In the genomic region with DNA sequence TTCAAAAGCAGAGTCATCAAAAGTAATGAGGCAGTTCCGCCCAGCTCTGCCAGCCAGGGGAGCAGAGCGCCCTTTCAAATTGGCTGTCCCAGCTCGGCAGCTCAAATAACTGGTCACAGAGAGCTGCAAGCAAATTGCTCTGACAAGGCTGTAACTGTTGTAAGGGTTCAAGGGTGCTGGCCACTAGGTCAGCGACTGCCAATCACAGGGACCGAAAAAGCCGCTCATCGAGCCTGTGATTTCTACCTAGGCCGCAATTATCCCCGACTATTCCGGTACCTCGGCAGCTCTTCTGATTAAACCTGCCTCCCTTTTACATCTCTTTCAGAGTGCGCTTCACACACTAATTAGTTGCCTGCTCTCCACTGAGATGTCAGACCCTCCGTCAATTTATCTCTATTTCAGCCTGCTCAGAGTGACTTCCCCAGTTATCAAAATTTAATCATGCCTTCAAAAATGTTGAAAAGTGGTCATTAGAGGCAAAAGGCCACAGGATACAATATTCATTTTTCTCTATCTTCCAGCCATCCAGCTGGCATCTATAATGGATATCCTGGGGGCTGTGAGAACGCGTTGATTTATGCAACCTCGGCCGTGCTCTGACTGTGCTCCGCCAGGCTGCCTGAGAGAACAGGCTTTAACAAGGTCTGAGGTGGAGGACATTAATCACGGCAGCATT, we compare ENCODE assay signal across 10 mouse cellular contexts.
DNase-seq lines count a peak whose midpoint lies in the region; ATAC-seq and TF ChIP-seq lines count a peak whose summit lies in the region.
"Had no signal": no experiment of that assay in that cellular context is flagged by ENCODE, and none has a peak within 500 bp of the region (broad histone marks: within the 10 kb centered on the region; RNA-seq: fewer than 3 reads in every experiment).

No protein-coding gene starts in this region.

- no peak overlapping the region for H3K27ac ChIP-seq in heart, embryonic 13.5 days (replicated peaks)
- H3K27ac ChIP-seq in forebrain, postnatal 0 days (ENCODE audit: low read depth, low read length): no peak overlapping the region
- peak overlapping the region; percentile 68 for H3K27ac ChIP-seq in midbrain, embryonic 16.5 days (ENCODE audit: low read length)
- no peak overlapping the region for H3K27ac ChIP-seq in heart, adult 2 months
- H3K27ac ChIP-seq: intestine, embryonic 15.5 days; lung, embryonic 15.5 days had no signal

- no peak for ATAC-seq in heart, embryonic 13.5 days (ENCODE audit: extremely low read depth, insufficient number of reproducible peaks, low FRiP score, low TSS enrichment)
- peak; percentile 78 for ATAC-seq in forebrain, postnatal 0 days
- peak; percentile 90 for ATAC-seq in midbrain, embryonic 16.5 days
- ATAC-seq: intestine, embryonic 15.5 days had no signal

- no peaks in the 10 kb centered on the region for H3K36me3 ChIP-seq in heart, embryonic 13.5 days
- no peaks in the 10 kb centered on the region for H3K36me3 ChIP-seq in forebrain, postnatal 0 days (ENCODE audit: insufficient read depth)
- no peaks in the 10 kb centered on the region for H3K36me3 ChIP-seq in midbrain, embryonic 16.5 days (ENCODE audit: control insufficient read depth, insufficient read depth, low read length)
- H3K36me3 ChIP-seq in heart, adult 2 months (ENCODE audit: control insufficient read depth, insufficient read depth, low read length): no peaks in the 10 kb centered on the region
- H3K36me3 ChIP-seq: intestine, embryonic 15.5 days; lung, embryonic 15.5 days had no signal

- TF ChIP-seq POLR2A in heart, adult 2 months (IDR thresholded peaks at IDR 0.05; ENCODE audit: insufficient read depth, low read depth, low read length): no peak

- no peak overlapping the region for H3K9ac ChIP-seq in heart, embryonic 13.5 days
- H3K9ac ChIP-seq in forebrain, postnatal 0 days: no peak overlapping the region
- 0 out of 2 replicates have a peak overlapping the region, but pooled peaks have one; percentile 14 for H3K9ac ChIP-seq in midbrain, embryonic 16.5 days (ENCODE audit: low read depth, low read length)
- no peak overlapping the region for H3K9ac ChIP-seq in heart, adult 2 months (ENCODE audit: low read depth, low read length)
- H3K9ac ChIP-seq: intestine, embryonic 15.5 days; lung, embryonic 15.5 days had no signal

- no peak overlapping the region for H3K4me3 ChIP-seq in heart, embryonic 13.5 days
- no peak overlapping the region for H3K4me3 ChIP-seq in forebrain, postnatal 0 days (ENCODE audit: low read depth, low read length)
- H3K4me3 ChIP-seq in midbrain, embryonic 16.5 days (ENCODE audit: low read depth, low read length): no peak overlapping the region
- H3K4me3 ChIP-seq in heart, adult 2 months: no peak overlapping the region
- H3K4me3 ChIP-seq: intestine, embryonic 15.5 days; lung, embryonic 15.5 days had no signal

- intact Hi-C loops in heart, adult 2 months (cut with DNase I): no loop called here

- H3K4me1 ChIP-seq in heart, embryonic 13.5 days: no peaks in the 10 kb centered on the region
- H3K4me1 ChIP-seq in forebrain, postnatal 0 days (ENCODE audit: insufficient read depth): 0 out of 2 replicates have a peak, but pooled peaks cover 10% of the 10 kb centered on the region
- H3K4me1 ChIP-seq in midbrain, embryonic 16.5 days (ENCODE audit: control insufficient read depth, insufficient read depth, low read length): peaks cover 16% of the 10 kb centered on the region
- H3K4me1 ChIP-seq in heart, adult 2 months (ENCODE audit: control insufficient read depth, insufficient read depth, low read length): no peaks in the 10 kb centered on the region
- H3K4me1 ChIP-seq: intestine, embryonic 15.5 days; lung, embryonic 15.5 days had no signal

- DNase-seq in heart, adult 18-20 months: no peak
- DNase-seq in brain, adult 2 months (ENCODE audit: low read depth, low spot score): peak; percentile 6
- peak; percentile 45 for DNase-seq in forebrain, postnatal 0 days
- no peak for DNase-seq in spleen, adult 18-20 months
- DNase-seq in layer of hippocampus, adult 9-11 months: no peak
- DNase-seq in heart, adult 2 months: no peak

- WGBS in heart, embryonic 13.5 days: 49% methylated on average over 19 of the region's 19 CpGs
- WGBS in forebrain, postnatal 0 days: 18% methylated on average over 19 of the region's 19 CpGs
- whole genome bisulfite sequencing in midbrain, embryonic 16.5 days: 22% methylated on average over 19 of the region's 19 CpGs
- WGBS in heart, adult 2 months: 65% methylated on average over 19 of the region's 19 CpGs

- H3K4me2 ChIP-seq in heart, embryonic 13.5 days: peak overlapping the region; percentile 24; the same call in 1 of the 2 replicates
- peak overlapping the region; percentile 37 for H3K4me2 ChIP-seq in forebrain, postnatal 0 days (ENCODE audit: low read depth)
- H3K4me2 ChIP-seq in midbrain, embryonic 16.5 days (ENCODE audit: low read length): peak overlapping the region; percentile 38
- H3K4me2 ChIP-seq: intestine, embryonic 15.5 days; lung, embryonic 15.5 days had no signal

- H3K27me3 ChIP-seq in heart, embryonic 13.5 days (replicated peaks): 0 out of 2 replicates have a peak, but pooled peaks cover 3% of the 10 kb centered on the region
- H3K27me3 ChIP-seq in forebrain, postnatal 0 days (ENCODE audit: insufficient read depth, low read length): no peaks in the 10 kb centered on the region; the same call in 1 of the 2 replicates
- no peaks in the 10 kb centered on the region for H3K27me3 ChIP-seq in midbrain, embryonic 16.5 days (ENCODE audit: control insufficient read depth, insufficient read depth, low read depth, low read length)
- H3K27me3 ChIP-seq in heart, adult 2 months (ENCODE audit: control insufficient read depth, insufficient read depth, low read length): no peaks in the 10 kb centered on the region
- H3K27me3 ChIP-seq: intestine, embryonic 15.5 days; lung, embryonic 15.5 days had no signal

- H3K9me3 ChIP-seq in heart, embryonic 13.5 days: no peaks in the 10 kb centered on the region
- no peaks in the 10 kb centered on the region for H3K9me3 ChIP-seq in forebrain, postnatal 0 days (ENCODE audit: low read length)
- H3K9me3 ChIP-seq in midbrain, embryonic 16.5 days (replicated peaks; ENCODE audit: control insufficient read depth, low read length, poor library complexity, severe bottlenecking): no peaks in the 10 kb centered on the region
- H3K9me3 ChIP-seq: intestine, embryonic 15.5 days; lung, embryonic 15.5 days had no signal

- H3K79me2 ChIP-seq in heart, adult 2 months (replicated peaks; ENCODE audit: control insufficient read depth, insufficient read depth, low read length): no peaks in the 10 kb centered on the region

- TF ChIP-seq CTCF in forebrain, postnatal 0 days (IDR thresholded peaks at IDR 0.05; ENCODE audit: low read depth): no peak
- TF ChIP-seq CTCF in heart, adult 2 months (IDR thresholded peaks at IDR 0.05): no peak

- no peak for TF ChIP-seq EP300 in heart, adult 2 months (IDR thresholded peaks at IDR 0.05; ENCODE audit: insufficient read depth, low read depth, low read length)

Comparison
In these comparisons a context has a peak if more than half of its experiments do, and no peak if none do; other contexts are left out.
1. DNase-seq: peak in brain, adult 2 months (single experiment) and forebrain, postnatal 0 days (single experiment); none in heart, adult 18-20 months (0 of 2), spleen, adult 18-20 months (0 of 2), layer of hippocampus, adult 9-11 months (single experiment) and heart, adult 2 months (0 of 2).
2. Peak in every context shown above with its lines, with median percentiles within 50 percentile points of each other: H3K4me2 ChIP-seq.